Mouse (Mus musculus) bone marrow, adult 2 months (tissue): Measurements from ENCODE around the gene Als2cl. TPM values are rescaled to one million over a fixed set of nuclear protein-coding genes. Genes with fewer than 3 reads are reported as not detected.

Experiments used
- H3K27ac ChIP-seq: fragments of 200-500 bp; 2 replicates; pipeline ENCODE4 v1.5.1; 2012; ENCODE audit warnings: low read depth, mild to moderate bottlenecking, control low read depth, inconsistent platforms, low read length; ENCODE audit not compliant: control insufficient read depth, poor library complexity, insufficient read depth
- H3K4me1 ChIP-seq: fragments of 200-500 bp; 2 replicates; pipeline ENCODE4 v1.6.1; 2011; ENCODE audit warnings: low read length; ENCODE audit not compliant: control insufficient read depth, insufficient read depth
- H3K4me3 ChIP-seq: fragments of 200-500 bp; replicated peaks from 2 replicates; pipeline ENCODE3; 2011; ENCODE audit warnings: mild to moderate bottlenecking, low read depth, low read length, control low read depth; ENCODE audit not compliant: control insufficient read depth
- CTCF ChIP-seq: fragments of 200-500 bp; IDR thresholded peaks from 2 replicates; pipeline ENCODE4 v1.5.1; 2011; ENCODE audit warnings: low read length, control low read depth; ENCODE audit not compliant: control insufficient read depth, insufficient read depth
- POLR2A ChIP-seq: fragments of 200-500 bp; IDR thresholded peaks from 2 replicates; pipeline ENCODE4 v1.6.1; 2011; ENCODE audit warnings: low read depth, mild to moderate bottlenecking, control low read depth, low read length, borderline replicate concordance; ENCODE audit not compliant: control insufficient read depth
- WGBS: fragments of 180-500 bp; shearing (Covaris S2); methylation state at CpG from one replicate; pipeline ENCODE4 v1.1.7; 2018; 5-methylcytosine and 5-hydroxymethylcytosine counted together
- polyA plus RNA-seq: library from polyadenylated mRNA; stranded (reverse); fragments of >200 nt; gene quantifications from 2 replicates; pipeline ENCODE4 v1.2.4, GENCODE M21; 2011; ENCODE audit warnings: low replicate concordance; ENCODE audit not compliant: missing spikeins, insufficient read depth, insufficient read length

Gene Als2cl
- polyA plus RNA-seq, 1 experiment = 8.5 TPM

GRCm38 (mm10) chr9:110874660-110875191 lies 4.9 kb upstream of the Als2cl start:
- Histone ChIP-seq H3K4me3 (no peak overlapping the region), H3K27ac (no peak overlapping the region), H3K4me1 (no peaks in the 10 kb centered on the region)
- TF ChIP-seq CTCF (no peak), POLR2A (no peak)
- 62% methylated on average over 3 of the region's 3 CpGs for WGBS

GRCm38 (mm10) chr9:110875288-110875695 lies 4.4 kb upstream of the Als2cl start:
- no peak overlapping the region for H3K4me3 ChIP-seq
- H3K27ac ChIP-seq = no peak overlapping the region
- H3K4me1 ChIP-seq = no peaks in the 10 kb centered on the region
- WGBS = 77% methylated on average over 6 of the region's 6 CpGs
- TF ChIP-seq CTCF (no peak), POLR2A (no peak)

- TF ChIP-seq POLR2A = no peak
- TF ChIP-seq CTCF = no peak
- Histone ChIP-seq H3K4me1 (no peaks in the 10 kb centered on the region), H3K4me3 (no peak overlapping the region), H3K27ac (no peak overlapping the region)
- 27% methylated on average over 1 of the region's 1 CpGs for WGBS
These were observed 2.3 kb upstream of the Als2cl start for GRCm38 (mm10) chr9:110877353-110877752.

GRCm38 (mm10) chr9:110877888-110878287 lies 1.8 kb upstream of the Als2cl start:
- H3K4me3 ChIP-seq = no peak overlapping the region
- H3K4me1 ChIP-seq = no peaks in the 10 kb centered on the region
- no peak overlapping the region for H3K27ac ChIP-seq
- WGBS = 70% methylated on average over 5 of the region's 5 CpGs
- TF ChIP-seq POLR2A = no peak
- no peak for TF ChIP-seq CTCF

GRCm38 (mm10) chr9:110879998-110880561 lies 410 bp downstream of the Als2cl start, which contains the start of gene Tmie:
Gene Tmie, minus strand, starts transcription at chr9:110880113.
- H3K4me1 ChIP-seq = no peaks in the 10 kb centered on the region
- H3K27ac ChIP-seq = peak within 1 kb of the TSS; percentile 25; the same call in 1 of the 2 replicates

GRCm38 (mm10) chr9:110880772-110881171 lies 1.1 kb downstream of the Als2cl start:
- Histone ChIP-seq H3K4me3 (no peak overlapping the region), H3K4me1 (no peaks in the 10 kb centered on the region), H3K27ac (no peak overlapping the region)
- no peak for TF ChIP-seq POLR2A
- no peak for TF ChIP-seq CTCF
- WGBS = 36% methylated on average over 4 of the region's 4 CpGs

More at GRCm38 (mm10) chr9:110879998-110880561, 410 bp downstream of the Als2cl start, which contains the start of gene Tmie:
- TF ChIP-seq CTCF (no peak), POLR2A (no peak)
- WGBS = 2% methylated on average over 57 of the region's 57 CpGs
- H3K4me3 ChIP-seq = peak within 1 kb of the TSS; percentile 46

- TF ChIP-seq CTCF (no peak), POLR2A (no peak)
- WGBS = 77% methylated on average over 7 of the region's 7 CpGs
- no peak overlapping the region for H3K4me3 ChIP-seq
- no peaks in the 10 kb centered on the region for H3K4me1 ChIP-seq
- no peak overlapping the region for H3K27ac ChIP-seq
These were observed 2.3 kb downstream of the Als2cl start for GRCm38 (mm10) chr9:110881953-110882352.

- TF ChIP-seq POLR2A = no peak
- no peak for TF ChIP-seq CTCF
- Histone ChIP-seq H3K4me1 (no peaks in the 10 kb centered on the region; the same call in 1 of the 2 replicates), H3K27ac (no peak overlapping the region), H3K4me3 (no peak overlapping the region)
- WGBS = 41% methylated on average over 9 of the region's 9 CpGs
These were observed 8.0 kb downstream of the Als2cl start for GRCm38 (mm10) chr9:110887388-110888303.
